Mouse (Mus musculus) cerebellum, adult 9-11 months (tissue): Measurements from ENCODE around the gene Rpa1.
A peak's percentile ranks its signal among the peaks of the same experiment; 100 is the strongest.
"Not testable (repeated sequence)": the region's sequence is repeated elsewhere in the genome, so short reads cannot be mapped to it uniquely, and the experiment has no call there.

Experiments
- DNase-seq: peaks from one replicate; pipeline ENCODE4 v3.0.0; 2022

Rpa1 gene

GRCm38 (mm10) chr11:75348199-75348889 is at the start of gene Rpa1, which contains the start of gene Smyd4:
Gene Rpa1, minus strand, starts transcription at chr11:75348324.
Gene Smyd4, plus strand, starts transcription at chr11:75348433.
- peak; percentile 96 for DNase-seq

- no peak for DNase-seq
Measured at GRCm38 (mm10) chr11:75397452-75397851, 49.3 kb upstream of the Rpa1 start.

- DNase-seq, result no peak
Measured at GRCm38 (mm10) chr11:75395611-75396010, 47.5 kb upstream of the Rpa1 start.

- DNase-seq, result not testable (repeated sequence)
Measured at GRCm38 (mm10) chr11:75383529-75383928, 35.4 kb upstream of the Rpa1 start.

GRCm38 (mm10) chr11:75378786-75379185 is 30.7 kb upstream of the Rpa1 start:
- not testable (repeated sequence) for DNase-seq

GRCm38 (mm10) chr11:75377125-75377524 is 29.0 kb upstream of the Rpa1 start:
- DNase-seq, result no peak

GRCm38 (mm10) chr11:75355475-75355874 is 7.4 kb upstream of the Rpa1 start:
- DNase-seq, result no peak

GRCm38 (mm10) chr11:75351225-75351624 is 3.1 kb upstream of the Rpa1 start:
- DNase-seq, result no peak

- no peak for DNase-seq
Measured at GRCm38 (mm10) chr11:75348890-75349261, 752 bp upstream of the Rpa1 start.

- no peak for DNase-seq
Measured at GRCm38 (mm10) chr11:75347596-75347995, 528 bp downstream of the Rpa1 start.

GRCm38 (mm10) chr11:75347188-75347585 is 937 bp downstream of the Rpa1 start:
- no peak for DNase-seq

GRCm38 (mm10) chr11:75346556-75347187 is 1.5 kb downstream of the Rpa1 start:
- DNase-seq, result no peak

- DNase-seq, result no peak
Measured at GRCm38 (mm10) chr11:75344716-75345115, 3.4 kb downstream of the Rpa1 start.

GRCm38 (mm10) chr11:75344163-75344562 is 4.0 kb downstream of the Rpa1 start:
- DNase-seq, result no peak

GRCm38 (mm10) chr11:75343096-75343495 is 5.0 kb downstream of the Rpa1 start:
- no peak for DNase-seq

- DNase-seq, result no peak
Measured at GRCm38 (mm10) chr11:75340698-75341345, 7.3 kb downstream of the Rpa1 start.

GRCm38 (mm10) chr11:75340076-75340475 is 8.0 kb downstream of the Rpa1 start:
- DNase-seq, result no peak

GRCm38 (mm10) chr11:75337246-75337645 is 10.9 kb downstream of the Rpa1 start:
- DNase-seq, result no peak

GRCm38 (mm10) chr11:75336676-75337075 is 11.4 kb downstream of the Rpa1 start:
- DNase-seq, result no peak

GRCm38 (mm10) chr11:75325969-75326311 is 22.2 kb downstream of the Rpa1 start:
- DNase-seq, result no peak

GRCm38 (mm10) chr11:75325116-75325968 is 22.8 kb downstream of the Rpa1 start:
- no peak for DNase-seq

GRCm38 (mm10) chr11:75324433-75324832 is 23.7 kb downstream of the Rpa1 start:
- DNase-seq, result no peak

GRCm38 (mm10) chr11:75323326-75323737 is 24.8 kb downstream of the Rpa1 start:
- DNase-seq, result no peak
